Mouse (Mus musculus) ES-Bruce4 (cell line): ENCODE results near the gene Saysd1. TPM values are rescaled to one million over a fixed set of nuclear protein-coding genes. Genes with fewer than 3 reads are reported as not detected.

Experiments
- H3K27ac ChIP-seq: 2 replicates; pipeline ENCODE4 v1.5.1; 2012; ENCODE audit warnings: low read length, inconsistent platforms; ENCODE audit not compliant: insufficient read depth
- H3K27me3 ChIP-seq: 2 replicates; pipeline ENCODE4 v1.6.1; 2012; ENCODE audit warnings: mild to moderate bottlenecking, low read length, inconsistent platforms; ENCODE audit not compliant: control insufficient read depth, poor library complexity, insufficient read depth, severe bottlenecking
- H3K36me3 ChIP-seq: 2 replicates; pipeline ENCODE4 v1.6.1; 2012; ENCODE audit warnings: inconsistent platforms, mild to moderate bottlenecking, low read length, moderate library complexity; ENCODE audit not compliant: control insufficient read depth, poor library complexity, insufficient read depth, severe bottlenecking
- H3K4me1 ChIP-seq: one replicate; pipeline ENCODE4 v1.8.1; 2011; ENCODE audit warnings: low read length; ENCODE audit not compliant: control insufficient read depth, insufficient read depth
- H3K4me3 ChIP-seq: 2 replicates; pipeline ENCODE4 v1.5.1; 2011; ENCODE audit warnings: low read depth, mild to moderate bottlenecking, low read length
- H3K9ac ChIP-seq: 2 replicates; pipeline ENCODE4 v1.6.1; 2012; ENCODE audit warnings: low read depth, mild to moderate bottlenecking, inconsistent platforms; ENCODE audit not compliant: poor library complexity, severe bottlenecking
- H3K9me3 ChIP-seq: replicated peaks from 2 replicates; pipeline ENCODE4 v1.6.1; 2012; ENCODE audit warnings: mild to moderate bottlenecking, low read length, inconsistent platforms; ENCODE audit not compliant: control insufficient read depth, poor library complexity, insufficient read depth, severe bottlenecking
- CTCF ChIP-seq: IDR thresholded peaks from one replicate; pipeline ENCODE4 v1.8.1; 2011; ENCODE audit warnings: low read depth, low read length
- EP300 ChIP-seq: IDR thresholded peaks from 2 replicates; pipeline ENCODE4 v1.6.1; 2011; ENCODE audit warnings: low read depth, low read length; ENCODE audit not compliant: insufficient read depth
- POLR2A ChIP-seq: IDR thresholded peaks from one replicate; pipeline ENCODE4 v1.8.1; 2011; ENCODE audit warnings: low read length; ENCODE audit not compliant: insufficient read depth
- polyA plus RNA-seq: library from polyadenylated mRNA; stranded (reverse); fragments of >200 nt; gene quantifications from 2 replicates; pipeline ENCODE4 v1.2.4, GENCODE M21; 2011; ENCODE audit warnings: low read depth; ENCODE audit not compliant: missing spikeins, insufficient read depth, insufficient read length

The Saysd1 gene
- polyA plus RNA-seq, 1 experiment: 5.8 TPM

GRCm38 (mm10) chr14:20120868-20121267, 17.5 kb downstream of the Saysd1 start:
- Histone ChIP-seq H3K27ac (no peak overlapping the region), H3K27me3 (peaks cover 1% of the 10 kb centered on the region; the same call in 1 of the 2 replicates), H3K9me3 (peaks cover 5% of the 10 kb centered on the region; the same call in 1 of the 2 replicates), H3K36me3 (no peaks in the 10 kb centered on the region), H3K4me3 (no peak overlapping the region), H3K4me1 (peaks cover 2% of the 10 kb centered on the region), H3K9ac (no peak overlapping the region)
- TF ChIP-seq POLR2A (no peak), CTCF (no peak), EP300 (no peak)

- Histone ChIP-seq H3K27me3 (peaks cover 1% of the 10 kb centered on the region; the same call in 1 of the 2 replicates), H3K9me3 (peaks cover 5% of the 10 kb centered on the region; the same call in 1 of the 2 replicates), H3K27ac (no peak overlapping the region), H3K36me3 (no peaks in the 10 kb centered on the region), H3K4me1 (peaks cover 5% of the 10 kb centered on the region), H3K9ac (no peak overlapping the region), H3K4me3 (no peak overlapping the region)
- TF ChIP-seq POLR2A (no peak), CTCF (no peak), EP300 (no peak)
These were observed 18.3 kb downstream of the Saysd1 start for GRCm38 (mm10) chr14:20120012-20120411.

GRCm38 (mm10) chr14:20116149-20116605, 22.2 kb downstream of the Saysd1 start:
- H3K27me3 ChIP-seq: peaks cover 1% of the 10 kb centered on the region; the same call in 1 of the 2 replicates

GRCm38 (mm10) chr14:20114951-20115350, 23.4 kb downstream of the Saysd1 start:
- no peak overlapping the region for H3K4me3 ChIP-seq
- no peak overlapping the region for H3K9ac ChIP-seq
- H3K9me3 ChIP-seq: peaks cover 5% of the 10 kb centered on the region; the same call in 1 of the 2 replicates
- no peaks in the 10 kb centered on the region for H3K36me3 ChIP-seq
- TF ChIP-seq EP300 (no peak), POLR2A (no peak), CTCF (no peak)
- H3K4me1 ChIP-seq: peaks cover 3% of the 10 kb centered on the region
- H3K27me3 ChIP-seq: peaks cover 1% of the 10 kb centered on the region; the same call in 1 of the 2 replicates
- no peak overlapping the region for H3K27ac ChIP-seq

More at GRCm38 (mm10) chr14:20116149-20116605, 22.2 kb downstream of the Saysd1 start:
- no peak for TF ChIP-seq CTCF
- Histone ChIP-seq H3K36me3 (no peaks in the 10 kb centered on the region), H3K4me1 (peaks cover 5% of the 10 kb centered on the region), H3K9ac (no peak overlapping the region), H3K27ac (no peak overlapping the region), H3K4me3 (no peak overlapping the region), H3K9me3 (peaks cover 5% of the 10 kb centered on the region; the same call in 1 of the 2 replicates)

GRCm38 (mm10) chr14:20113964-20114363, 24.4 kb downstream of the Saysd1 start:
- Histone ChIP-seq H3K4me1 (peaks cover 3% of the 10 kb centered on the region), H3K27me3 (no peaks in the 10 kb centered on the region), H3K27ac (no peak overlapping the region), H3K9ac (no peak overlapping the region), H3K9me3 (no peaks in the 10 kb centered on the region), H3K4me3 (no peak overlapping the region), H3K36me3 (no peaks in the 10 kb centered on the region)
- no peak for TF ChIP-seq EP300
- TF ChIP-seq CTCF: peak; percentile 91

GRCm38 (mm10) chr14:20113189-20113961, 25.0 kb downstream of the Saysd1 start:
- no peak overlapping the region for H3K27ac ChIP-seq
- no peak for TF ChIP-seq CTCF
- no peak for TF ChIP-seq POLR2A
- no peak for TF ChIP-seq EP300
- peaks cover 3% of the 10 kb centered on the region for H3K4me1 ChIP-seq
- no peaks in the 10 kb centered on the region for H3K27me3 ChIP-seq
- H3K9ac ChIP-seq: no peak overlapping the region
- H3K9me3 ChIP-seq: no peaks in the 10 kb centered on the region
- no peak overlapping the region for H3K4me3 ChIP-seq
- no peaks in the 10 kb centered on the region for H3K36me3 ChIP-seq
